Mouse (Mus musculus) urinary bladder, postnatal 10 days (tissue): ENCODE data around the gene Iffo1.

Experiments used
- DNase-seq: peaks from one replicate; pipeline ENCODE4 v3.0.0; 2022; ENCODE audit warnings: low spot score

Iffo1 gene

DNA sequence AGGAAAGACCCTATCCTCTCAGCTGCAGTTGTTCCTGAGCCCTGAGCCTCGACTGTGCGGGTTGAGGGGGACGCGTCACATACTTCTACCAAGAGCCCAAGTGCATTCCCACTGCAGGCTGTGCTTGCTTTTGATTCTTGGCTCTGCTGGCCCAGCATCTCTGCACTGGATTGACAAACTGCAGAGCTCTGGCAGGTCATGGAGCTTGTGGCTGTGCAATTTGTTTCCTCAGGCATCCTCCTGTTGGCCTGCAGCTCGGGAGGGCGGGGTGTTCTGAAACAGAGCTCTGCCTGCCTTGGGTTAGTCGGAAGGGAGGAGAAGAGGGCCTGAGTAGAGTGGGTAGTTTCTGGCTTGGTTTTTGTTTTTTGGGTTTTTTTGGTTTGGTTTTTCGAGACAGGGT, 2.6 kb upstream of the Iffo1 start:
- DNase-seq = no peak

DNA sequence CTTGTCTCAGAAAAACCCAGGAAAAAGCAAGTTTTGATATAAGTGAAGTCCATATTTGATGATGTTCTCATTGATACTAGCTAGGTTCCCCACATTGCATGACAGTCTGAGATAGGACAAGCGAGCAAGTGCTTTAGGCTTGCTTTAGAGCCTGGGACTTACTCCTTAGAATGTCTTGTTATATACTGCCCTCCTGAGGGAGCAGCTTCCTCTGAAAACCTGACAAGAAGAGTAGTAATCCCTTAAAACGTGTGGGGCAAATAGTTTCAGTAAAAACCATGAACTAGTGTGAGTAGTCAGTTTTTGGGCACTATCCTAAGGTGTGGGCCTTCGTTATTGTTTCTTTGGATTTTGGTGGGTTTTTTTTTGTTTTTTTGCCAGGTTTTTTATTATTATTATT, 1.9 kb upstream of the Iffo1 start:
- no peak for DNase-seq

DNA sequence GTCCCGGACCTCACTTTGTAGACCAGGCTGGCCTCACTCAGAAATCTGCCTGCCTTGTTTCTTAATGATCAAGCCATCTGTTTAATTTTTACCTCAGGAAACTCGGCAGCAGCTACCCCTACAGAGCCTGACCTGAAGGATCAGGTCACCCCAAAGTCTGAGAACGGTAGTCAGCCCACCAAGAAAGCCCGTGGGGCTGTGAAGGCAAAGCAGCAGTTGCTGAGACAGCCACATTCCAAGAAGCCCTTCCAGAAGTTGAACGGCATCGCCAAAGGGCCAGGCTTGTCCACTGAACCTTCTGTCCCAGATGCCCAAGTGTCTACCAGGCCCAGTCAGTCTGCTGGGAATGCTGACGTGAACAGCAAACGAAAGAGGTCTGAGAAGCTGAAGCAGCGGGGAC, 1.1 kb upstream of the Iffo1 start:
- no peak for DNase-seq

DNA sequence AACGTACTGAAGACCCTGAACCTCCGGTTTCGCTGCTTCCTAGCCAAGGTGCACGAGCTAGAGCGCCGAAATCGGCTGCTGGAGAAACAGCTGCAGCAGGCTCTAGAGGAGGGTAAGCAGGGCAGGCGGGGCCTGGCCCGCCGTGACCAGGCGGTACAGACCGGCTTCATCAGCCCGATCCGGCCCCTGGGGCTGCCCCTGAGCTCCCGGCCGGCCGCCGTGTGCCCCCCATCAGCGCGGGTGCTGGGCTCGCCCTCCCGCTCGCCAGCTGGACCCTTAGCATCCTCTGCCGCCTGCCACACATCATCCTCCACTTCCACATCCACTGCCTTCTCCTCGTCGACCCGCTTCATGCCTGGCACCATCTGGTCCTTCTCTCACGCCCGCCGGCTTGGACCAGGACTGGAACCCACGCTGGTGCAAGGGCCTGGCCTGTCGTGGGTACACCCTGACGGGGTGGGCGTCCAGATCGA, 474 bp downstream of the Iffo1 start:
- DNase-seq = no peak

DNA sequence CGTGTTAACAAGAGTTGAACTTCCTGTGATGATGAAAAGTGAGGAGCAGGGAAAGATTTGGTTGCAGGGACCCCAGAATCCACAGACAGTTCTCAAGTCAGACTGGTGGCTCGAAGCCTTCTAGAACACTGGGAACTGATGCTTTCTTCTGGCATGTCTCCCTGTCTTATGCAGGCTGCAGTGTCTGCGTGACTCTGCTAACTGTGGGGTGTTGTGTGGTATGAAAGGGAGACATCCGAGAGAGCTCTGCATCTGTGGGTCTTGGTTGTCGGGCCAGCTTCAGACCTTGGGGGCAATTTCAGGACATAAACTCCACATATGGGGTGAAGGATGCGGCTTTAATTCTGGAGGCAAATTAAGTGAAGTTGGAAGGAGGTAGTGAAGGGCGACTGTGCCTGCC, 1.1 kb downstream of the Iffo1 start:
- DNase-seq = no peak

DNA sequence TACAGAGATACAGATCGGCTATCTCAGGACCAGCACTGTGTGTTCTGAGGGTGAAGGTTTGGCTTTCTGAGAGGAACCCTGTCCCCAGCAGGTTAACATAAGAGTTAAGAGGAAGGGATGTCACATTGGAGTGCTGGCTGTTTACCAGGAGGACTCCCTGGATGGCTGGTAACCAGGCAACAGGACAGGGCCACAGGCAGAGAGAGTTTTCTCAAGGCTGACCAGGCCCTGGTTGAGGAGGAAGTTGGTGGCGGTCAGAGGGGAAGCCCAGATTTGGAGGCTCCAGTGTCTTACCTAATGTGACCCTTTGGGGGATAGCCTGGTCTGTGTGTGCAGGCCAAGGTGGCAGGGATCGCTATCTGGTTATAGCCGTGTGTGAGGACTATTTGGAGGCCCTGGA, 1.8 kb downstream of the Iffo1 start:
- no peak for DNase-seq

DNA sequence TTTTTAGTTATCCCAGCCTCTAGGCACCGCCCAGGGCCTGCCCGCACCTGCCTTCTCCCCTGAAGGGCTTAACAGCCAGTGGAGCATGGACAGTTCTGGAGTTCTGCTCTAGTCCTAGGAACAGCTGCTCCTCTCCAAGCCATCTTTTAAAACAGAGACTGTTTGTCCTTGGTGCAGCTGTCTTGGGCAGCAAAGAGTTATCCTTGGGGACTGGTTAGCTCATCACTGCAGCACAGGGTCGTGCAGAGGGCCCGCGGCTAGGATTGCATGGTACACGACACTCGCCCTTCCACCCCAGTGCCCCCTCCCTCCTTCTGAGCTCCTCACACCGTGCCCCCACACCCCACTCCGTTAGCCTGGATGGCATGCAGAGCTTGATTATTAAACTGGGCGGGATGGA, 2.3 kb downstream of the Iffo1 start:
- no peak for DNase-seq

DNA sequence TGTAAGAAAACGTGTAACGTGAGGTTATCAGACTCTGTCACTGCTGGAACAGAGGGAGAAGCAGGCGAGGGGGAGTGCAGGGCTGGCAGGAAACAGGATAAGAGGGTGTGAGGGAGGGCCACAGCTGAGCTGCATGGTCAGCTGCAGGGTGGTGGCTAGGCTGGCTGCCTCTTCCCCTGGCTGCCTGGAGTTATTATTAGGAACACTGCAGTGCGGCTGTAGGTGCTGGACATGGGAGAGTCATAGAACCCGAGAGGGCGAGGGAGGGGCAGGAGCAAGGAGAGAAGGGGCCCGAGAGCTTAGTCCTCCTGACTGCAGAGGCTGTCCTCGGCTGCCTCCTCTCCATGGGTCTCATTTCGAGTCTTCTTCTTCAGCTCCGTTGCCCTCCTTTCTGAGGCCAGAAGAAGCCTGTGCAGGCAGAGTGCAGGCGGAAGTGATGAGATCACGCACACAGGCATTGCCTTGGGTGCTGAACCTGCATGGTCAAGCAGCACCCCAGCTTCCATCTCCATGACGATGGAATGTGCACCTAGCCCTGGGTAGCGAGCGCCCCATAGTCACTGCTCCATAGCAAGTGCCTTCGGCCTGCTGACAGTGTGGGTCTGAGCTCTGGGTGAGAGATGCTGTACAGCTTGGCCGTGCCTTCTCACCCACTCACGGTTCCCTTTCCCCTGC, 3.3 kb downstream of the Iffo1 start:
- no peak for DNase-seq

DNA sequence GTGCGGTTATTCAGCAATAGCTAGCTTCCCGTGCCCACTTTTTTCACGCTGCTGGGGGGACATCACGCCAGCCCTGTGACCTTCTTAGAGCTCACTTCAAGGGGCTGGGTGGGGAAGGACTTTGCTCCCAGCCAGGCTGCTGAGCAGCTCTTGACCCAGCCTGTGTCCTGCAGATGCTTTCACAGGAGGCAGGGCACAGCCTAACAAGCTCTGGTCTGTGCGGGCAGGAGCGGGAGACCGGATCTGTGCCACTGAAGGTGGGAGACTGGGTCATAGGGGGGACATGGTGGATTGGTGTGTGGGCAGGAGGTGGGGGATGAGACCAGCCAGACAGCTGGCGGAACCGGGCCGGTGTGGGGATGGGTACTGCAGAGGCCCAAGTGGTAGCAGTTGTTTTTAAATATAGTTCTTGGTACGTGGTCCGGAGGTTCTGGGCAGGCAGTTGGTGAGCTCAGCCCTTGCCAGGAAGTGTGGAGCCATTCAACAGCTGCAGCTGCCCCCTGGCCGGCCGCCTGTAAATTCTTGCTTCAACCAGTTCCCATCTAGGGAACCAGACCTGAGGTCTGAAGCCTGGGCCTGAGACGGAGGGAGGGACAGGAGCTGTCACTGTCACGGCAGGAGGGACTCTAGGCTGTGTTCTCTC, 4.0 kb downstream of the Iffo1 start:
- no peak for DNase-seq

DNA sequence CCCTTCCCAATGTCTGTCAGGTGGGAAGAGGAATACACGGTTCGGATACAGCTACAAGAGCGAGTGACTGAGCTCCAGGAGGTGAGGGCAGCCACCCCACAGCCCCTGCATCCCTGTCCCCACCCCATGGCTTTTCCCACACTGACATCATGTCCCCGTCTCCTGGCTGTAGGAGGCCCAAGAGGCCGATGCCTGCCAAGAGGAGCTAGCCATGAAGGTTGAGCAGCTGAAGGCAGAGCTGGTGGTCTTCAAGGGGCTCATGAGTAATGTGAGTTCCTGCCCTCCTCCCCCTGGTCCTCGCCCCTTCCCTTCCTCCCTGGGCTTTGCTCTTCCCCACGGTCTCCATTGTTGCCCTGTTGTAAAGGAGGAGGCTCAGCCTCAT, 4.5 kb downstream of the Iffo1 start:
- no peak for DNase-seq

DNA sequence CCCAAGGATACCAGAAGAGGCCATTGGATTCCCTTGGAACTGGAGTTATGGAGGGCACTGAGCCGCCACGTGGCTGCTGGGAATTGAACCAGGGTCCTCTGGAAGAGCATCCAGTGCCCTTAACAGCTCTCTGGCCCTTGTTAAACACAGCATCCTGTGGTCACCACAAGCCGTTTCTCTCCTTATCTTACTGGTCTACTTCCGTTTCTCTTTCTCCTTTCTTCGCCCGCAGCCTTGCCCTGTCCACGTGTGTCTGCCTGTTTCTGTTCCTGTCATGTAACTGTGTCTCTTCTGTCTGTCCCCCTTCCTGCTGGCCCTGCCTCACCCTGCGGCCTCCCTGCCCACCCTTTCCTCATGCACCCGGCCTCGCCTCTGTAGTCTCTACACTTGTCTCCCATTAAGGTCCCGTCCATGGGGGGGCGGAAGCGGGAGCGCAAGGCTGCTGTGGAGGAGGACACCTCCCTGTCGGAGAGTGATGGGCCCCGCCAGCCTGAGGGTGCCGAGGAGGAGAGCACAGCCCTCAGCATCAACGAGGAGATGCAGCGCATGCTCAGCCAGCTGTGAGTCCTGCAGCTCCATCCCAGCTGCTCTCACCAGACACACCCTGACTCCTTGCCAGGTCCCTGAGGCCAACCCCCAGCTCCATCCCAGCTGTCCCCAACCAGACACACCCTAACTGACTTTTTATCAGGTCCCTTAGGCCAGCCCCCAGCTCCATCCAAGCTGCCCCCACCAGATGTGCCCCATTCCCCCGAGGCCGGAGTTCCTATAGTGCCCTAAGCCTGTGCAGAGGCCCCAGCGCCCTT, 7.4 kb downstream of the Iffo1 start:
- no peak for DNase-seq

DNA sequence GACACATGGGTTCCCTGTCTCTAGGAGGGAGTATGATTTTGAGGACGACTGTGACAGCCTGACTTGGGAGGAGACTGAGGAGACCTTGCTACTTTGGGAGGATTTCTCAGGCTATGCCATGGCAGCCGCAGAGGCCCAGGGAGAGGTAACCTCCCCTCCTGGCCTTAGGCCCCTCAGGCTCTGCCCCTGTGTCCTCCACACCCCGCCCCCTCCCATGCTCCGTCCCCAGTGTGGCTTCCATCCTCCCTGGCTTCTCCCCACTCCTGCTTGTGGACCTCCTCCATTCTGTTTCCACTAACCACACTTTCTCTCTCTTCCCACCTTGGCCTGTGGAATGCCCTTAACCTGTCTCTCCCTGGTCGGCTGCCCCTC, 8.0 kb downstream of the Iffo1 start:
- DNase-seq = no peak

DNA sequence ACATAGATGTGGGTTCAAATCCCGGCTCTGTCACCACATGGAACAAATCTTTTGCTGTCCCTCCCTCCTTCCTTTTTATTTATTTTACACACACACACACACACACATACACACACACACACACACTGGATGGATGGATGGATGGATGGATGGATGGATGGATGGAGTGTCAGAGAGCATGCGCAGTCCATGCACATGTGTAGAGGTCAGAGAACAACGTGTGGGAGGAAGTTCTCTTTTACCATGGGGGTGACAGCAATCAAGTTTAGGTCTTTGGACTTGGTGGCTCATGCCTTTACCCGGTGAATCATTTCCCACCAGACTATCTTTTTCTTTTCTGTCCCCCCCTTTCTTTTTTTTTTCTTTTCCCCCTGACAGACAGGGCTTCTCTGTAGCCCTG, 8.6 kb downstream of the Iffo1 start:
- no peak for DNase-seq

DNA sequence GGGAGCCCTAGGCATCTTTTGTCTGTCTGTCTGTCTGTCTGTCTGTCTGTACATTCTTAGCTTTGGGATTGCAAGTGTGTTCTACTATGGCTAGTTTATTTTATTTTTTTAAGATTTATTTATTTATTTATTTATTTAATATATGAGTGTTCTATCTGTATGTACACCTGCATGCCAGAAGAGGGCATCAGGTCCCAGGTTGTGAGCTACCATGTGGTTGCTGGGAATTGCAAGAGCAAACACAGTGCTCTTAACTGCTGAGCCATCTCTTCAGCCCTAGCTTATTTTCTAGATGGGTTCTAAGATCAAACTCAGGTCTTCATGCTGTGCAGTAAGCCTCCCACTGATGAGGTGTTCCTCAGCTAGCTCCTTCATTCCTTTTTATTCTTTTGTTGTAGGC, 9.5 kb downstream of the Iffo1 start:
- DNase-seq = no peak

DNA sequence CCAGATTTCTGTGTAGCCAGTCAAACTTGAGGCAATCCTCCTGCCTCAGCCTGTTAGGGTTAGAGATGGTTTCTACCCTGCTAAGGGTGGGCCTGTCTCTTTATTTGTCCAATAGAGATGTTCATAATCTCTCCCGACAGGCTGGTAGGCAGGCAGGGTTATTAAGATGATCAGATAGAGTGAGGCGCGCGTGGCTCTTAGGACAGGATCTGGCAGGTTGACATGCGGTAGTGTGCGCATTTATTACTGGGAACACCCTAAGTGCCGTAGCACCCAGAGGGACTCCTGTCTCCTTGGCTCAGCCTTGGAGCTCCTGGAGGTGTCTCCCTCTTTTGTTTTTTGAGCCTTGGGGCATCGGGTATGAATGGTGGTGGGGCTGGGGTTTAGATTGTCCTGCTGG, 10.2 kb downstream of the Iffo1 start:
- DNase-seq = no peak

DNA sequence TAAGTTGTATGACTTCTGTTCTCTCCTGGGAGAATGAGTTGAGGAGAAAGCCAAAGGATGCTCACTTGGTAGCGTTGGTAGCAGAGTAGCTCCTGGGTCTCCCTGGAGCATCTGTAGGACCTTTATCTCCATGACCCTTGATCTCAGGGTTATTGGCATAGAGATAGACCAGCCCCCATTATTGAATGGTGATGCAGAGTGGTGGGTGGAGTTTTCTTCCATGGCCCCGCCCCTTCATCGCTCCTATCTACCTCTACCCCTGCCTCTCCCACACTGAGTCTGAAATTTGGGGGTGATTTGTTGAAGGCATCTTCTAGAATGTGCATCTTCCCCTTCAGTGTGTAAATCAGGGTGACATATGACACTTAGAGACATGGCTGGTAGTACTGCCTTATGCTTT, 11.4 kb downstream of the Iffo1 start:
- DNase-seq = no peak

DNA sequence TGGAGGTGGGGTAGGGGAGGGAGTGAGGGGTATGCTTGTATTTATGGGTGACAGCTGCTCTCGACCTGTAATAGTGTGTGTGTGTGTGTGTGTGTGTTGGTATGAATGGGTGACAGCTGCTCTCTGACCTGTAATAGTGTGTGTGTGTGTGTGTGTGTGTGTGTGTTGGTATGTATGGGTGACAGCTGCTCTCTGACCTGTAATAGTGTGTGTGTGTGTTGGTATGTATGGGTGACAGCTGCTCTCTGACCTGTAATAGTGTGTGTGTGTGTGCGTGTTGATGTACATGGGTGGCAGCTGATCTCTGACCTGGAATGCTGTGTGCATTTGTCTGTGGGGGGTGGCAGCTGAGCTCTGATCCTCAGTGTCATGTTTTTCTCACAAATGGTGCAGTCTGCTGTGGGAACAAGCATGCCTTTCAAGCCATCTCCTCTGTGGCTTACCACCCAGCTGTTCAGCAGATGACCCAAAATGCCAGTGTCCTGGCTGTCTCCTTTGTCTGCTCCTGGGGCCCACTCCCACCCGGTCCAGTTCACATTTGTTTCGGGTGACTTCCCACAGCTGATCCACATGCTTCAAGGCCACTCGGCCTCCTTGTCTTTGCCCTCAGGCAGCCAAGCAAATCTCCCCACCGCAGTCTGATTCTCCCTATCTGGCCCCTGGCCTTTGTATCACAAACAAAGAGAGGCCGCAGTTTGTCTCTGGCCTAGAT, 12.0 kb downstream of the Iffo1 start:
- no peak for DNase-seq

DNA sequence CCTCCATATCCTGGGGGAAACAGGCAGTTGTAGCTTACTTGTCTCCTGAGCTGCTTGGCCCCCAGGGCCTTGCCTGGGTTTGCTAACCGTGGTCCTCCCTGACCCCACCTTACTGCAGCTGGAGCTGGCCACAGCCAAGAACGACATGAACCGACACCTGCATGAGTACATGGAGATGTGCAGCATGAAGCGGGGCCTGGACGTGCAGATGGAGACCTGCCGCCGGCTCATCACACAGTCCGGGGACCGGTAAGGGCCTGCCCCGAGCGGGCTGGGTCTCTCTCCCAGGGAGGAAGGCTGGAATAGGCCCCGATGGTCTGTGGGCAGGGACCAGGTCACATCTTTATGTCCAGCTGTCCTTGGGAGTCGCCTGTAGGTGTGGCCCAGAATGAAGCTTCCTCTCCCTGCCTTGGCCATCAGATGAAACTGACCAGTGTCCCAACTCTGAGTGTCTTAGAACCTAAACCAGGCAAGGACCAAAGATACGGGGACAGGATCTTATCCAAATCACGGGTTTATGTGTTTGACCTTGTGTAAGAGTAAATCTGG, 14.0 kb downstream of the Iffo1 start:
- DNase-seq = no peak

DNA sequence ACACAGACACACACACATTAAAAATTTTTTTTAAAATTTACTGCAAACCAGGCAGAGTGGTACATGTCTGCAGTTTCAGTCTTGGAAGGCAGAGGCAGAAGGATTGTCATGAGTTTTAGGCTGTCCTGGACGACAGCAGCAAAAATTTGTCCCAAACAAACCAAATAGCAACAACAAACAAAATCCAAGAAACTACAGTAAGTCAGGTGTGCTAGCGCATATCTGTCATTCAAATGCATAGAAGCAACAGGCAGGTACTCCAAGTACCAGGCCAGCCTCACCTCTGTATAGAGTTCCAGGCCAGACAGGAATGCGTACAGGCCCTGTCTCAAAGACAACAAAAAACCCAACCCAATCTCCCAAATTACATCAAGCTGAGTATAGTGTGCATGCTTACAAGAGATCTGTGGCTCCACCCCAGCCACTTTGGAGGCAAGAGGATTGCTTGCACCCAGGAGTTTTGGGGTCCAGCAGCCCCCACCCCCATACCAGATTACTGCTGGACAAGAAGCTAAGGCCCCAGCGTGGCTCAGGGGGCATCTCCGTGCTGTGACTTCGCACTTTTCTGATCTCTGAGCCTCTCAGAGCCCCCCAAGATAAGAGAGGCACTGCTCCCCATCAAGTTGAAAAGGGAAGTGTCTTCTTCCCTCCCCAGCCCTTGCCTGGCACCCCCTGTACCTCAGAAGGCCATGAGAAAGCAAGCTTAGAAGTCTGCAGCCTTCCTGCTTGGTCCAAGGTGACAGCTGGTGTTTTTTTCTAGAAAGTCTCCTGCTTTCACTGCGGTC, 14.9 kb downstream of the Iffo1 start:
- DNase-seq = no peak

DNA sequence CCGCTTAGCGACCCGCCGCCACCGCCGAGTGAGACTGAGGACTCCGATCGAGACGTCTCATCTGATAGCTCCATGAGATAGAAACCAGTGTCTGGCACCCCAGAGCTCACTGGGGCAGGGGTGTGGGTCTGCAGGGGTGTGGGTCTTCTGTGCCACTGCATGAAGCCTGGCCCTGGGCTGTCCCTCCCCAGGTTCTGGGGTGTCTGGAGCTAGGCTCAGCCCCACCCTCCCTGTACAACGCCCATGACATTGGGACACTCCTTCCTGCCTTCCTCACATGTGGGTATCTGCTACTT, 15.5 kb downstream of the Iffo1 start:
- no peak for DNase-seq

DNA sequence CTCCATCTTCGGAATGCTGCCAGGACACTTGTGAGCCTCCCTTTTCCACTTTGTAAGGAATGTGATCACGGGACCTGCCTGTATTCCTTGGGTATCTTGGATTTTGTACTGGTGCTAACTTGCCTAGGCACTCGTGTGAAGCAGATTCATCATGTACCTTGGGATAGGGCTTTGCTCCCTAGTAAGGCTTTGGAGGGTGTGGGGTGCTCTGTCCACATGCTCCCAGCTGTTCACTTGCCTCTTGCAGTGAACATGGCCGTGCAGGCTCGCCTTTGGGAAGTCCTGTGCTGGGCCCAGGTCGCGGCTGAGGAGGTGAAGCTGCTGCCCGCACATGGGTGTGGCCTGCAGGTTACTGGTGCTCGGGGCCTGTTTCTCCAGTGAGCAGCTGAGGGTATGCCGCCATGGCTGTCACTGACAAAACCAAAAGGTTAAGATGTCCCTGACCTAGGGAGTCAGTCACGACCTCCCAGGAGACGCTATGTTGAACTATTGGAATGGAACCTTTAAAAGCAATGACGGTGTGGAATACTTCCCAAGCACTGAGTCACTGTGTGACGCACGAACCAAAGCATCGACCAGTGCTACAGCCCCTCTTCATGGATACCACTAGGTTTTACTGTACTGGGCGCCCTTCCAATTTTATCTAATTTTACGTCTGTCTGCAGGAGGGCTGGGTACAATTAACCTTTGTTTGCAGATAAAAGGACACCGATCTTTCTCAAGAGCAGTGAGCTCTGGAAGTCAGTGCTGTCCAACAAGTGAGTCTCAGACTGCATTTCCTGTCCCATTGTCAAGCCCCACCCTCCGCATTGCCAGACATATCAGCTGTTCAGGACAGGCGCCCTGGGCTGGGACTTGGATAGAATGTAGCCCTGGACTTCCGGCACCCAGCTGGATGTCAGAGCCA, 16.1 kb downstream of the Iffo1 start:
- no peak for DNase-seq
